In genomic region chr16:45690178-45690577, GRCm38 (mm10) we compare ENCODE assay signal across 9 mouse cellular contexts. TPM values are rescaled to one million over a fixed set of nuclear protein-coding genes. Genes with fewer than 3 reads are reported as not detected.
DNase-seq lines count a peak whose midpoint lies in the region; ATAC-seq and TF ChIP-seq lines count a peak whose summit lies in the region.
"Had no signal": no experiment of that assay in that cellular context is flagged by ENCODE, and none has a peak within 500 bp of the region (broad histone marks: within the 10 kb centered on the region; RNA-seq: fewer than 3 reads in every experiment).

No protein-coding gene starts in this region.

- H3K9ac ChIP-seq in hindbrain, embryonic 14.5 days = no peak overlapping the region
- H3K9ac ChIP-seq in midbrain, postnatal 0 days (replicated peaks; ENCODE audit: low read length, poor library complexity, severe bottlenecking) = no peak overlapping the region

- 0 out of 2 replicates have a peak overlapping the region, but pooled peaks have one; percentile 5 for H3K4me2 ChIP-seq in hindbrain, embryonic 14.5 days (replicated peaks)
- peak overlapping the region; percentile 0; the same call in 1 of the 2 replicates for H3K4me2 ChIP-seq in midbrain, postnatal 0 days (ENCODE audit: low read depth, low read length, poor library complexity, severe bottlenecking)

- TF ChIP-seq CTCF in cortical plate, adult 2 months (IDR thresholded peaks at IDR 0.05; ENCODE audit: extremely low read depth, insufficient read depth, low read length) = no peak
- no peak for TF ChIP-seq CTCF in midbrain, postnatal 0 days (IDR thresholded peaks at IDR 0.05)
- no peak for TF ChIP-seq CTCF in gastrocnemius, adult 2 months (IDR thresholded peaks at IDR 0.05)

- WGBS in hindbrain, embryonic 14.5 days = 3% methylated on average over 4 of the region's 4 CpGs
- 4% methylated on average over 4 of the region's 4 CpGs for WGBS in midbrain, postnatal 0 days

- intact Hi-C loops in gastrocnemius, adult 2 months (cut with DNase I) = no loop called here

- H3K36me3 ChIP-seq in hindbrain, embryonic 14.5 days (replicated peaks; ENCODE audit: control insufficient read depth, insufficient read depth) = no peaks in the 10 kb centered on the region
- no peaks in the 10 kb centered on the region for H3K36me3 ChIP-seq in midbrain, postnatal 0 days (ENCODE audit: insufficient read depth, low read length)

- no peak for TF ChIP-seq POLR2A in cortical plate, adult 2 months (IDR thresholded peaks at IDR 0.05; ENCODE audit: extremely low read depth, insufficient read depth, low read length)

- peak overlapping the region; percentile 42; the same call in 1 of the 2 replicates for H3K27ac ChIP-seq in cortical plate, adult 2 months (ENCODE audit: insufficient read depth, low read length)
- peak overlapping the region; percentile 78 for H3K27ac ChIP-seq in hindbrain, embryonic 14.5 days
- peak overlapping the region; percentile 72 for H3K27ac ChIP-seq in midbrain, postnatal 0 days (ENCODE audit: low read depth, low read length)
- no peak overlapping the region for H3K27ac ChIP-seq in gastrocnemius, adult 2 months
- H3K27ac ChIP-seq: macrophage had no signal

- no peaks in the 10 kb centered on the region for H3K27me3 ChIP-seq in hindbrain, embryonic 14.5 days (ENCODE audit: control insufficient read depth, insufficient read depth, low read length)
- H3K27me3 ChIP-seq in midbrain, postnatal 0 days (ENCODE audit: insufficient read depth, low read length) = no peaks in the 10 kb centered on the region

- DNase-seq in ES-CJ7 (ENCODE audit: low read depth, low spot score) = peak; percentile 7
- DNase-seq in hindbrain, embryonic 14.5 days (ENCODE audit: low spot score) = peak; percentile 66
- DNase-seq in midbrain, postnatal 0 days (ENCODE audit: low spot score) = peak; percentile 77
- no peak for DNase-seq in gastrocnemius, postnatal 4 days (ENCODE audit: low spot score in 2 of 2)
- DNase-seq in gastrocnemius, adult 2 months = no peak
- no peak for DNase-seq in c-Kit-positive CD71-positive TER-119-positive erythroid progenitor cells, embryonic 14.5 days (ENCODE audit: low spot score)
- DNase-seq: kidney, adult 18-20 months had no signal

- H3K9me3 ChIP-seq in hindbrain, embryonic 14.5 days (ENCODE audit: control insufficient read depth, low read length) = no peaks in the 10 kb centered on the region
- H3K9me3 ChIP-seq in midbrain, postnatal 0 days (ENCODE audit: low read length) = no peaks in the 10 kb centered on the region

- peaks cover 11% of the 10 kb centered on the region for H3K4me1 ChIP-seq in cortical plate, adult 2 months (ENCODE audit: control insufficient read depth, insufficient read depth, low read length)
- peaks cover 19% of the 10 kb centered on the region; the same call in 1 of the 2 replicates for H3K4me1 ChIP-seq in hindbrain, embryonic 14.5 days (replicated peaks; ENCODE audit: control insufficient read depth, insufficient read depth, low read length)
- H3K4me1 ChIP-seq in midbrain, postnatal 0 days (ENCODE audit: insufficient read depth, low read length) = no peaks in the 10 kb centered on the region

- peak; percentile 67; the same call in 1 of the 2 replicates for ATAC-seq in hindbrain, embryonic 14.5 days (ENCODE audit: low FRiP score)
- peak; percentile 76 for ATAC-seq in midbrain, postnatal 0 days (ENCODE audit: low FRiP score)

- H3K4me3 ChIP-seq in cortical plate, adult 2 months (ENCODE audit: insufficient read depth, low read length) = no peak overlapping the region
- H3K4me3 ChIP-seq in hindbrain, embryonic 14.5 days (replicated peaks; ENCODE audit: low read length) = no peak overlapping the region
- no peak overlapping the region for H3K4me3 ChIP-seq in midbrain, postnatal 0 days (ENCODE audit: low read depth, low read length)
- H3K4me3 ChIP-seq in gastrocnemius, adult 2 months = no peak overlapping the region

RNA-seq across cellular contexts. Expression of gene Tmprss7, which starts 3.3 kb away (rescaled TPM):
- polyA plus RNA-seq in cortical plate, adult 2 months (2012; rRNA removed) = 4.4 TPM in 2 replicates
- polyA plus RNA-seq in hindbrain, embryonic 14.5 days (2014; fragmentation: Nextera tagmentation; extraction: Ambion mirVana) = 0.53 and 0.59 TPM in 2 replicates
- 1.2 and 1.4 TPM in 2 replicates for total RNA-seq in midbrain, postnatal 0 days (2014; rRNA removed)
- 0.92 and 1.6 TPM in 2 replicates for polyA plus RNA-seq in midbrain, postnatal 0 days (2015; fragmentation: Nextera tagmentation; extraction: Ambion mirVana)
- total RNA-seq in gastrocnemius, postnatal 4 days (2021) = not detected
- total RNA-seq in gastrocnemius, adult 2 months (2021) = not detected
- polyA plus RNA-seq: macrophage had no signal

RNA-seq across cellular contexts. Expression of gene Tagln3, which starts 34.2 kb away (rescaled TPM):
- 615 and 624 TPM in 2 replicates for polyA plus RNA-seq in cortical plate, adult 2 months (2012; rRNA removed)
- 457 and 485 TPM in 2 replicates for polyA plus RNA-seq in hindbrain, embryonic 14.5 days (2014; fragmentation: Nextera tagmentation; extraction: Ambion mirVana)
- 141 TPM in 2 replicates for total RNA-seq in midbrain, postnatal 0 days (2014; rRNA removed)
- 221 and 222 TPM in 2 replicates for polyA plus RNA-seq in midbrain, postnatal 0 days (2015; fragmentation: Nextera tagmentation; extraction: Ambion mirVana)
- total RNA-seq in gastrocnemius, postnatal 4 days (2021) = under 1 TPM; 0.44 TPM
- total RNA-seq in gastrocnemius, adult 2 months (2021) = 1 to 10 TPM in 1 of 2 experiments, under 1 TPM in 1; 0.26 to 1.2 TPM

RNA-seq across cellular contexts. Expression of gene BC016579, which starts 36.3 kb away (rescaled TPM):
- polyA plus RNA-seq in cortical plate, adult 2 months (2012; rRNA removed) = 0.45 and 0.52 TPM in 2 replicates
- polyA plus RNA-seq in hindbrain, embryonic 14.5 days (2014; fragmentation: Nextera tagmentation; extraction: Ambion mirVana) = 0.09 TPM in 1 of 2 replicates, not detected in the other
- not detected in 2 replicates for total RNA-seq in midbrain, postnatal 0 days (2014; rRNA removed)
- not detected in 2 replicates for polyA plus RNA-seq in midbrain, postnatal 0 days (2015; fragmentation: Nextera tagmentation; extraction: Ambion mirVana)
- not detected for total RNA-seq in gastrocnemius, postnatal 4 days (2021)
- total RNA-seq in gastrocnemius, adult 2 months (2021) = not detected
- polyA plus RNA-seq: macrophage had no signal

RNA-seq across cellular contexts. Expression of gene Abhd10, which starts 52.6 kb away (rescaled TPM):
- 24.0 and 24.1 TPM in 2 replicates for polyA plus RNA-seq in cortical plate, adult 2 months (2012; rRNA removed)
- polyA plus RNA-seq in hindbrain, embryonic 14.5 days (2014; fragmentation: Nextera tagmentation; extraction: Ambion mirVana) = 34.5 and 34.7 TPM in 2 replicates
- 21.5 and 24.2 TPM in 2 replicates for total RNA-seq in midbrain, postnatal 0 days (2014; rRNA removed)
- 34.2 and 38.5 TPM in 2 replicates for polyA plus RNA-seq in midbrain, postnatal 0 days (2015; fragmentation: Nextera tagmentation; extraction: Ambion mirVana)
- total RNA-seq in gastrocnemius, postnatal 4 days (2021) = 10 to 100 TPM; 14.3 to 16.8 TPM
- total RNA-seq in gastrocnemius, adult 2 months (2021) = 10 to 100 TPM; 11.4 to 13.6 TPM

Comparison
In these comparisons a context has a peak if more than half of its experiments do, and no peak if none do; other contexts are left out.
1. DNase-seq: peak in ES-CJ7 (single experiment), hindbrain, embryonic 14.5 days (single experiment) and midbrain, postnatal 0 days (single experiment); none in gastrocnemius, postnatal 4 days (0 of 2), gastrocnemius, adult 2 months (single experiment) and c-Kit-positive CD71-positive TER-119-positive erythroid progenitor cells, embryonic 14.5 days (single experiment).
2. RNA of gene Tagln3, which starts 34.2 kb away (total RNA-seq): 141 TPM in midbrain, postnatal 0 days; 0.26 to 1.2 TPM in gastrocnemius, adult 2 months and 0.44 TPM in gastrocnemius, postnatal 4 days; every median in the first group is over 10 times any median in the second.